Mouse (Mus musculus) myocyte (in vitro differentiated cells): Measurements from ENCODE around the gene Phb.

ENCODE experiments used
- MAX ChIP-seq: IDR thresholded peaks from one replicate; pipeline ENCODE4 v1.6.1; 2011; ENCODE audit warnings: low read depth, mild to moderate bottlenecking, control low read depth
- MYOG ChIP-seq, 3 experiments: IDR thresholded peaks; one replicate each; pipeline ENCODE4 v1.6.1; 2011; ENCODE audit warnings: control low read depth in 2 of 3, low read depth in 2 of 3, mild to moderate bottlenecking in 2 of 3; ENCODE audit not compliant: insufficient read length in 2 of 3, control insufficient read depth in 1 of 3, insufficient read depth in 1 of 3
- POLR2A ChIP-seq: IDR thresholded peaks from one replicate; pipeline ENCODE4 v1.6.1; 2011; ENCODE audit warnings: low read depth, mild to moderate bottlenecking, control low read depth, moderate library complexity; ENCODE audit not compliant: insufficient read length
- SRF ChIP-seq: IDR thresholded peaks from one replicate; pipeline ENCODE4 v1.6.1; 2011; ENCODE audit warnings: low read depth; ENCODE audit not compliant: control insufficient read depth, insufficient read length

DNA sequence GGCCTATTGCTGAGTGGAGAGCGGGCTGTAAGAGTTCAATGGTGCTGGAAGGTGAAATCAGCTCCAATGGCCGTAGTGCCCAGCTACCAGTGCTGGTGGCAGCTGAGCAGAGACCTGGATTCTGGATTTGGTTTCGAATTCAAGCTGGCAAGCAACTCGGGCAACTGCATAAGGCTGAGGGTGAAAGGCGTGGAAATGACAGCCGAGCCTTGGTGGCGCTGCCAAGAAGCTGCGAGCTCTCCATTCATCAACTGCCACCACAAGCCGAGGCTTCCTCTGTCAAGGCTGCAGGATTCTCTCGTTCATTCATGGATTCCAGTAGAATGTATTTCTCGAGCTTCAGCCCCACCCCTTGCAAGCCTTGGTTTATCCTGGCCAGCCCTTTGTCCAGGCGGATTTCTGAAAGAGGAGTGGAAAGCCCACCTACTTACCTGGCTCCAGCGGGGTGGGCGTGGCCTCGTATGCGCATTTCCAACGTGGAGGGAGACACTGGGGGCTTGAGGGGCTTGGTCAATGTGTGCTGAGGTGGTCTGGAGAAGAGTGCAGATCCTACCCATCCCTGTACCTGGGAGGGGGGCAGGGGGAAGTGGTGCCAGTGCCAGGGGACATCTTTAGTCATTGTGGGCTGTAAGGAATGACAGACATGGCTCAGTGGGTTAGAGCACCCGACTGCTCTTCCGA is 48.8 kb upstream of the Phb start:
- no peak for TF ChIP-seq SRF
- no peak for TF ChIP-seq MAX
- no peak for TF ChIP-seq MYOG (IDR thresholded peaks at IDR 0.05; ENCODE audit: control insufficient read depth in 1 of 3, insufficient read depth in 1 of 3, insufficient read length in 2 of 3, low read depth in 2 of 3)
- TF ChIP-seq POLR2A: no peak
